ENCODE assay signal across 15 mouse cellular contexts in the genomic region with DNA sequence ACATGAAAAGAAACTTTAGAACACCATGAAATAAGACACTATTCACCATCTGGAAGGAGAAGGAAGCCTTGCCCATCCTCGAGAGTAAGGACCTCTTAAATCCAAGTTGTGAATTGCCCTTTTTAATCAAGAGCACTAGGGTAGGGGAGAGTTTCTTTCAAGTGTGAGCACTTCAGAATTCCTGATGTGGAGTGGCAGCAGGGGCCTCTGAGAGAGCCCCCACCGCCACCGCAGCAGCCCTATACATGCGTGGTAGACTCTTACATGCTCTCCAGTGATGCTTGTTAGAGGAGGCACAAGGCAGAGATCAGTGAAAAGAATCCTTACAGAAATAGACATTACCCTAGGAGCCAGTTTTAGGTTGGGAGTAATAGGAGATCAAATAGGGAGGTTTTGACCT.
"Had no signal": no experiment of that assay in that cellular context is flagged by ENCODE, and none has a peak within 500 bp of the region (broad histone marks: within the 10 kb centered on the region; RNA-seq: fewer than 3 reads in every experiment).

No protein-coding gene starts in this region.

- H3K4me1 ChIP-seq: neural tube, embryonic 15.5 days; stomach, embryonic 15.5 days had no signal

- H3K9me3 ChIP-seq: neural tube, embryonic 15.5 days; stomach, embryonic 15.5 days had no signal

- H3K9ac ChIP-seq: neural tube, embryonic 15.5 days; stomach, embryonic 15.5 days had no signal

- DNase-seq: retina, postnatal 1 day; right cerebral cortex, adult 18-20 months; right cerebral cortex, postnatal 14 days; right cerebral cortex, postnatal 25 days; right cerebral cortex, postnatal 4 days; spleen, adult 18-20 months; thymus, adult 18-20 months; thymus, adult 2 months; thymus, postnatal 14 days; thymus, postnatal 25 days; thymus, postnatal 36 days; thymus, postnatal 4 days had no signal

- H3K27me3 ChIP-seq: neural tube, embryonic 15.5 days; stomach, embryonic 15.5 days had no signal

- H3K27ac ChIP-seq: neural tube, embryonic 15.5 days; stomach, embryonic 15.5 days; stomach, postnatal 0 days had no signal

- H3K36me3 ChIP-seq: neural tube, embryonic 15.5 days; stomach, embryonic 15.5 days had no signal

- H3K4me2 ChIP-seq: neural tube, embryonic 15.5 days; stomach, embryonic 15.5 days had no signal

- H3K4me3 ChIP-seq: neural tube, embryonic 15.5 days; stomach, embryonic 15.5 days had no signal
